Mouse (Mus musculus) cerebellum, adult 2 months (tissue): ENCODE results near the gene Ugt1a2.

Experiments used
- CTCF ChIP-seq: fragments of 200-500 bp; IDR thresholded peaks from 2 replicates; pipeline ENCODE4 v1.5.1; 2011; ENCODE audit warnings: low read depth, mild to moderate bottlenecking, control low read depth, low read length, moderate library complexity, borderline replicate concordance; ENCODE audit not compliant: insufficient read depth
- POLR2A ChIP-seq: fragments of 200-500 bp; IDR thresholded peaks from 2 replicates; pipeline ENCODE4 v1.6.1; 2011; ENCODE audit warnings: low read length, control low read depth, borderline replicate concordance; ENCODE audit not compliant: insufficient read depth

- TF ChIP-seq POLR2A (no peak), CTCF (no peak)
These were observed 3.0 kb upstream of the Ugt1a2 start for GRCm38 (mm10) chr1:88197443-88197842.
